Mouse (Mus musculus) embryo, embryonic 10.5 days (tissue): ENCODE results near the gene Rgs6.

Experiments
- DNase-seq: peaks from one replicate; pipeline ENCODE4 v3.0.0-alpha.2; 2015; ENCODE audit warnings: low spot score

The Rgs6 gene

GRCm38 (mm10) chr12:82756756-82757155 is 168.7 kb downstream of the Rgs6 start:
- no peak for DNase-seq

GRCm38 (mm10) chr12:82757367-82757766 is 169.3 kb downstream of the Rgs6 start:
- DNase-seq = no peak

DNA sequence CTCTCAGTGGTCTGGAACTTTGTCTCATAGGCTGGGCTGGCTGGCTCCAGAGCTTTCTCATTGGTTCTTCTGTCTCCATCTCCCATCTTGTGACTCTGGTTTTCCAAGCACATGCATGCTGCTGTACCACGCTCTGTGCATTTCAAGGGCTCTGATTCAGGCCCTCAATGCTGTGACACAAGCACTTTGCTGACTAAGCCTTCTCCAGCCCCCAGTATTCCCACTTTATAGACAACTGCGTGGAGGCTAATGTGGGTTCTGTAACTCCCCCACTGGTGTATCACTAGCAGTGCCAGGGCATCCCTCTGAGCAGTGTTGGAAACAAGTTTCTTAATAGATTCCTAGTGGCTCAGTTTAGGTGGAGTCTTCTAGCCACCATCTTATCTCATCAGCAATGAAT is 174.0 kb downstream of the Rgs6 start:
- no peak for DNase-seq

DNA sequence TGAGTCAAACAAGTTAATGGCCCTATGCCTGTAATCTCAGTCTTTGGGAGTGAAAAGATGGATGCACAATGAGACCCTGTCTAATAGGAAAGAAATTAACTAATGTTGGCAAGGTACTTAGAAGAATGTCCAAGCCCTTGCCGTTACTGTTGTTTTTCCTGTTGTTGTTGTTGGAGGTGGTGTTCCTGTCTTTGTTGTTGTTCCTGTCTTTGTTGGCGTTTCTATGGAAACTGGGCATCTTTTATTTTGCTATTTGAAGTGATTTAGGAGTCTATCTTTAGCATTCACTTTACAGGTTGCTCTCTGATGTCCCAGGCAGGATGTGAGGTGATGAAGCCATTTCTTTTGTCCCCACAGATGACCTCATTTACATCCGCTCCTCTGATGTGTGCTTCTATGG is 180.6 kb downstream of the Rgs6 start:
- no peak for DNase-seq

- DNase-seq = no peak
Measured at GRCm38 (mm10) chr12:82772215-82772614, 184.1 kb downstream of the Rgs6 start.

DNA sequence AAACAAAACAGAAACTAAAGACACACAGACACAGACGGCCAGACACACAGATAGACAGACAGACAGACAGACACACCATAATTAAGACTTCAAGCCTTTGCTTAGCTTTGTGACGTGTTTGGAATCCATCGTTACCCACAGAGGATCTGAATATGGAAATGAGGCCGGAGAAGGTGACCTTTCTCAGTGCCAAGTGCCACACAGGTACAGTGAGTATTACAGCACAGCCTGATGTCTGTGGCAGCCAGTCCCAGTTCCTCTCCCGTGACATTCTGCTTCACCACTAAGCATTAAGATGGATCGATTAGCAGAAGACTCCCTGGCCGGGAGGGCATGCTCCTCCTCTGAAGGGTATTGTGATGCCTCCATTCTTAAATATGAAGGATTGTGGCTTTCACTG is 186.5 kb downstream of the Rgs6 start:
- DNase-seq = no peak

DNA sequence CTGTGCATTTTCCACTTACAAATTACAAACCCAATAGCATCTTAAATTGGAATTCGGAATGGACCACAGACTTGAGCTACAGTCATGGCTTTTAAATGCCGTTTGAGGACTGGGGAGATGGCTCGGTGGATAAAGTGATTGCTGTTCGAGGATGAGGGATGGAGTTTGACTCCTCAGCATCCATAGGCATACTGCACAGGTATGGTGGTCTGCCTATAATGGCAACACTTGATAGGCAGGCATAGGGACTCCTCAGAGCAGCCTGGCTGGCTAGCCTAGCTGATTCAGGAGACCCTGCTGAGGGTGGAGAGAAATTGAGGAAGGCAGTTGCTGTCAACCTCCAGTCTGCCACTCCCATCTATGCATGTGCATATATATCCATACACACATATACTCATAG is 188.6 kb downstream of the Rgs6 start:
- DNase-seq = no peak

- no peak for DNase-seq
Measured at GRCm38 (mm10) chr12:82780936-82781335, 192.8 kb downstream of the Rgs6 start.

- no peak for DNase-seq
Measured at GRCm38 (mm10) chr12:82781414-82781813, 193.3 kb downstream of the Rgs6 start.

DNA sequence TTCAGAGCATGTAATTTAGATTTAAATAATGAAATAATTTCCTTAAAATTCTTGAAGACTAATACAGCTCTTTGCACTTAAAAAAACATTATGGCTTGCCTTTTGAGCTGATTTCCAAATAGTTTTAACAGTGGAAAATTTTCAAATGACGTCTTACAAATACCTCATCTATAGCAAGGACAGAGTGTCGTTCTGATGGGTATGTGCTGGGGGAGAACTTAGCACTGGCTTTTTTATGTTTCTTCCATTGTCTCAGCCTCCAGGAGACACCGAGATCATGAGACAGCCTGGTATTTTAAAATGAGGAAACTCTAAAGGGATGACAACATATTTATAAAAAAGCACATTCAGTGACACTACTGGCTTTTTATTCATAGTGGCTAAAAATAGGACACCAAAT is 204.0 kb downstream of the Rgs6 start:
- DNase-seq = no peak

DNA sequence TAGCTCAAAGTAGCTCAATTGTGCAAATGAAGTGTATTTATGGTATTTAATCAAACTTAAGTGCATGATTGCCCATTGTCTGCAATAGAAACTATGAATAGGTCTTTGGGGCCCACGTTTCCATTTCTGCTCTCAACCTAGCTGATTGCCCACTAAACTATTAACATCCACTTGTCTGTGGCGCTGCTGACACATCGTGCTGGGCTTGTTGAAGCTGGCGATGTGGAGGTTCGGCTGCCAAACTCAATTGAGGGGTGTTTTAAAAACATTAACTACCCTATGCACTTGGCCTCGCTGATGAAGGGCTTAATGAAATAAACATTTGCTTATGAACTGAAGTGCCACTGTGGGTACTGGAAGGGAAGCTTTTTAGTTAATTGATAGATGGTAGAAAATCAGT is 211.8 kb downstream of the Rgs6 start:
- no peak for DNase-seq

- no peak for DNase-seq
Measured at GRCm38 (mm10) chr12:82801736-82802135, 213.6 kb downstream of the Rgs6 start.

- DNase-seq = no peak
Measured at GRCm38 (mm10) chr12:82802711-82803110, 214.6 kb downstream of the Rgs6 start.

DNA sequence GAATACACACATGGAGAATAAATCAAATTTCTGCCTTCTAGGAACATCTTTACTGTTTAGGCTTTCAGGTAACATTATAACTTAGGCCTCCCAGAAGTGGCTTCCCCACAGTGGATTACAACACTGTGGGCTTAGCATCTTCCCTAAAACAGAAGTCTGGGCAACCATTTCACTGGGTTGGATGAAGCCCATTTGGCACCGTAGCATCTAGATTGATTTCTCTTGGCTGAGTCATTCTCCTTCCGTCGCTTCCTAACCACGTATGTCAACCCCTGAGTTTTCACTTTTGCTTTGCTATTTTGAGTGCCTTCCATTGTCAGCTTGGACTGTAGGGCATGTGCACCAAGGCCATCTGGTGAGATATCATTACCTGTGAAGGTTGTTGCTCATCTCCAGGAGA is 217.1 kb downstream of the Rgs6 start:
- DNase-seq = no peak

- no peak for DNase-seq
Measured at GRCm38 (mm10) chr12:82810631-82811030, 222.5 kb downstream of the Rgs6 start.

DNA sequence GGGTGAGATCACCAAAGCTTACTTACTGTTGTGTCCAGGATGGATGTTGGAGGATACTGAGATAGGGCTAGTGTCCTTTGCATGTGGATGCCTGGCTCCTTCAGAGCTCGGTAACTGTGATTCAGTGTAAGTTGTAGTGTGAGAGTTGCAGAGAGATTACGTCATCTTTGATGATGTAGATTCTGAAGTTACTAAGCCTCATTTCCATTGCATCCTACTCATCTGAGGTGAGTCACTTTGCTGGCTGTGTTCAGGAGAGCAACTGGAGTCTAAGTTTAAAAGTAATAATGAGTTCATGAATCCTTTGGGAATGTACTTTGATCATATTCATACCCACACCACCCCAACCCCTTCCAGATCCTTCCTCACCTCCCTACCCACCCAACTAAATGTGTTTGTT is 227.9 kb downstream of the Rgs6 start:
- DNase-seq = no peak

DNA sequence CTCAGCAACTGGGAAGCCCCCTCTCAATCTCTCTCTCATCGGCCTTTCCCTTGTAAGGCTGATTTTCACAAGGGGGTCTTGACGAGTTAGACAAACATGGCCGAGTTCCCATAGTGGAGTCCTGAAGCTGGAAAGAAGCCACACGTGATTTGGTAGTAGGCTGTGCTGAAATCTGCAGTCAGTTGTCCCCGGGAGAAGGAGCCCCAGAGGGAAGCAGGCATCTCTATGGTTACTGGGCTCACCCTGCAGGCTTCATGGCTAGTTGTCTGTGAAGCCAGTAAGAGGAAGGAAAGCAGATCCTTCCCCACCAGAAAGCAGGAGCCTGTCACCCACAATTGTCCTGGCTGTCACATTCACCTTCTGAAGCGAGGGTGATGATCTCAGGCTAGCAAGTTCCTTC is 231.2 kb downstream of the Rgs6 start:
- no peak for DNase-seq

DNA sequence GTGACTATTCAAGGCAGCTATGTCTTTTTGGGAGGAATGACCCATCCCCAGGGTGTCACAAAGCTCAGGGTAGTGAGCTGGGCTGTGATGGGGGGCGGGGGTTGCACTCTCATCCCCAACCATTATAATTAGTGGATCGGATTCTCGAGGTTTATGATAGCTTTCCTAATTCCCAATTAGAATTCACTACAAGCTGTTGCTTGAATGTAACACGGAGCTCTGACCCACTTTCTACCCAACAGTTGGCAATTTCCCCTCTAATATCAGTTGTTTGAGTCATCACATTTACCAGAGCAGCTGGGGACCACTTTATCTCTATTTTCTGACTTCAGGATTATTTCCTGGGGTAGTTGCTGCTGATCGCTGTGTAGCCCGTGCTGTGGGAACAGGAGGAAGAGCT is 231.9 kb downstream of the Rgs6 start:
- no peak for DNase-seq

DNA sequence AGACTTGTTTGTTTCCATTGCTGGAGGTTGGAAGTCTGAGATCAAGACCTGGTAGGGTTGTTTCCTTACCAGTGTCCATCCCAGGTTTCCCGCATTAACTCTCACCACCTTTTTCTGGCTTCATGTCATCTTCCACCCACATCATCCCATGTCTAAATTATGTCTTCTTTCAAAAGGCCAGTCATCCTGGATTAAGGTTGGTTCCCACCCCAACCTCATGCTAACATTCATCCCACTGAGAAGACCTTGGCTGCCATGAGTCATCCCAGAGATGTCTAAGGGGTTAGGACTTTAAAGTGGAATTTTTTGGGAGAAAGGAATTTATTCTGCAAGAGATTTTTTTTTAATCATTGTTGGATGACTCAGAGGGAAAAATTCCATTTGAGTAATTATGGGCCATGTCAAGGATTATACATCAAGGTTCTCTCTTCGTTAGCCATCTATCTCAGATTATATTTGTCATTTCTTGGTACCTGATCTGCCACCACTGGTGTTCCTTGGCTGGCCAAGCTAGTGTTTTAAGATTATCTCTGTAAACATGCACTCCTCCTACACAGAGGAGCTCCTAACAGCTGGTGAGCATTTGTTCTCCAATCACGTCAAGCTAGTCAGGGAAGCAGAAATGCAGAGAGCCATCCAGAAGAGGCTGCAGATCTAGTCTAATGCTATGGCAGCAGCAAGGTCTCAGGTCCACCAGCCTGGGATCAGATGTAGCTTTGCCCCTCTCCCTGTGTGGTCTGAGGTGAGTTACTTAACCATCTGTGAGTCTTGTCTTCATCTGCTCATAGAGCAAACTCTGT is 234.9 kb downstream of the Rgs6 start:
- no peak for DNase-seq

DNA sequence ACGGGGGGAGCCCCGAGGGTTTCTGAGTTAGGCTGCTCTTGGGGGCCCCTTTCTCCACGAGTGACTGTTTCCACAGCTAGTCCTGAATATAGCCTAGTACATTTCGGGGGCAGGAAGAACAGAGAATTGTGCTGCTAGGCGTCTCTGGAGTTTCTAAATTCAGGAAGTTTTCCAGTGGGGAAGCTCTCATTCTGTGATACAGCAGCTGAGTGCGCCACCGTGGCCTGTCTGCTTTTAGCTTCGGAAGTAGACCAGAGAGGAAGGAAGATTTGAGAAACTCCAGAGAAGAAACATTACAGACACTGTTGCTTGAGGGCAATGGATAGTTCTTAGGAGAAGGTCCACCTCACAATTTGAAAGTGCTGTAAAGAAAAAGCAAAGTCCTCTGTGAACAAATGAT is 242.2 kb downstream of the Rgs6 start:
- no peak for DNase-seq

- no peak for DNase-seq
Measured at GRCm38 (mm10) chr12:82838544-82838943, 250.5 kb downstream of the Rgs6 start.

DNA sequence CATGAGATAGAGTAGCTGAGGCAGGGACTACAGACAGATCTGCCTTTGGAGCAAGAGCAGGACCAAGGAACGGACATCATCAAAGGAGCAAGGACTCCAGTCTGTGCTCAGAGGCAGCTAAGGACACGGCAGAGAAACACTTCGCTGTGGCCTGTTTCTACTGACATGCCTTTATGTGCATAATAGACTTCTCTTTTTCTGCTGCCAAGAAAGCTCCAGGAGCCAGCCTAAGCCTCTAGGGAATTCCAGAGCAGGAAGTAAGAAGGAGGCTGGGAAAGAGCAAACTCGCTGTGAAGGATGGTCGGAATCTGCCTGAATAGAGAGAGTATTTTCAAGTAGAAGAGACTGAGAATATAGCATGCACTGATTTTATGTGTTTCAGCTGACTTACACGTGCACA is 253.5 kb downstream of the Rgs6 start:
- DNase-seq = no peak

- no peak for DNase-seq
Measured at GRCm38 (mm10) chr12:82848304-82848872, 260.3 kb downstream of the Rgs6 start.

GRCm38 (mm10) chr12:82854902-82855301 is 266.8 kb downstream of the Rgs6 start:
- no peak for DNase-seq
